Mouse (Mus musculus) left cerebral cortex, adult 18-20 months (tissue): ENCODE measurements around the gene Fstl1. TPM values are rescaled to one million over a fixed set of nuclear protein-coding genes. Genes with fewer than 3 reads are reported as not detected.

Experiments used
- DNase-seq, 2 experiments: peaks; one replicate each; pipeline ENCODE4 v3.0.0; 2021 to 2022; ENCODE audit warnings: low spot score in 2 of 2, mixed read lengths in 1 of 2
- total RNA-seq, 2 experiments: library from RNA; stranded (reverse); gene quantifications; 2 replicates each; pipeline ENCODE4 v1.2.3; 2021

Gene Fstl1
- total RNA-seq, 2 experiments from 2014 or later = 27.6 to 27.9 TPM

DNA sequence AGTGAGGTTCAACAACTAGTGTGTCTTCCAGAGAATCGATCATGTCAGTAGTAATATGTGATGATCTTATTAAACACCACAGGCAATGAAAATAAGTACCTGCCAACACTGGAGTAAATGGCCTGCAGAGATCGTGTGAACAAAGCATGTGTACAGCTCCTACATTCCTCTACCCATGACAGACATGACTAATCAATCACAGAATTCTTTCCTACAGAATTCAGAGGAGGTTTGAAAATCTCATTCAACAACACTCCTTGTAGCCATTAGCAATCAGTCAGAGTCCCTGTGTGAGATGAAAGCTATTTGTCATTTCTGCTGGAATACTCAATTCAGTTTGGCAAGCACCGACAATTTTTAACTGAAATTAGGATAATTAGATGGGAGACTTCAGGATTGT lies 7.9 kb downstream of the Fstl1 start:
- no peak for DNase-seq

DNA sequence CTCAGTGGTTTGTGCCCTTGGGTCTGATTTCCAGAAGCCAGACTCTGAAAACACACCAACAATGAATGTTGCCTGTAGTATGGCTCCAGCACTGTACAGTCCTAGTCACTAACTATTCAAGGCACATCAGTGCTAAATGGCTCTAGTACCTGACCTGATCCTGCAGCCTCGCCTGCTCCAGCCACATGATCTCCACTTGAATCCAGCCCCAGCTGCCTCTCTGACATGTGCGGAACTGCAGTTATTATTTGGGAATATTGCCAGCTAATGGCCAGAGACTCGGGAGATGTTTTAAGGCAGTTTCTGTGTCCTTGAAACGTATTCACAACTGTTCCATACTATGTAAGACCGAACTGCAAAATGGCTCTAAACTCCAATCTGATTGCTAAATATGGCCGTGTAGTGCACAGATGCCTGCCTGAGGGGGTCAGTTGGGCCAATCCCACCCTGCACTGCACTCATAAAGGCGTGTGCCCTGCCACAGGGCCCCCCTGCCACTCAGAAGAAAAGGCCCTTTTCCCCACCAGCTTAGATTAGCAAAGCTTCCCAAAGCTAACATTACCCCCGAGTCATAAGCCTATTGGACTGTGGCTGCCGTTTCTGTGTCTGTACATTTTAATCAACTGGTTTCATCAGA lies 11.0 kb downstream of the Fstl1 start:
- no peak for DNase-seq

DNA sequence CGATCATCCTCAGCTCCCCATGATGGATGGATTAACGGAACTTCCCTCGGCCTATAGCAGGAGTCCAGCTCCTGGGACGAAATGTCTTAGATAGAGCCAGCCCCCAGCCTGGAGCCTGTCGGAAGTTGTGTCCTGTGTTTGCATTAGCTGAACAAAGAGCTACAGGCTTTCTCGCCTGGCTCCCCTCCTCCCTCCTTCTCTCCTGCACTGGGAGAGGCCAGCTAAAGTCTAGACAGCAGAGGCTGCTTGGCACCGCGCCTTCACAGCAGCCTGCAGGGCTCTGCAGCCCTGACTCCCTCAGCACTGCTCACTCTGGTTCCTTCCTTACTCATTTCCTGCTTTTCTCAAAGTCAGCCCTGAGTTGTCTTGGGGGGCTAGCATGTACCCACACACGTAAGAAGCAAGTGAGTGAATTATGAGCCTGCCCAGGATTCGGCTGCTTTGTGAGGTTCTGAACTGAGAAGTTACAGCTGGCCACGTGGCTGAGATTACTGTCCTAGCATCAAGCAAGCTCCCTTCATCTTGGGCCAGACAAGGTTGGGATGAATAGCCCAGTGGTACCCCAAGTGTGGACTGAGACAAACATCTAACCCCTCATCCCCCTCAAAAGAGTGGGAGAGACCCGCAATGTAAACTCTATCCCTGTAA lies 11.8 kb downstream of the Fstl1 start:
- DNase-seq = peak; percentile 34

DNA sequence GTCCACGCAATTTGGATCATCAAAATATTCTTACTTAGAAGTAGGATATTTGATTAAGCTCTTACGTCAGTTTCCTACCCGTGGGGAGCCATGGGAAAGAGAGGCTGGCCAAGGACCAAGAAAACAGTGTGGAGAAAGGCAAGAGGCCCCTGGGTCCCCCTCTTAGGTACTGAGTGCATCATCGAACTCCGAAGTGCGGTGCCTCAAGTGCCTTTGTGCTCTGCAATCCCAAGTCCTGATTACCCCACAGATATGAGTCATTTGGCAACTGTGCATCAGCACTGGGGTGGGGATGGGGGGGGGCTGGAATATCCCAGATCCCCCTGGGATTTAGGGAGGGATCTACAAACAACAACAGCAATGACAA lies 12.3 kb downstream of the Fstl1 start:
- DNase-seq = no peak

GRCm38 (mm10) chr16:37789394-37789920 lies 12.8 kb downstream of the Fstl1 start:
- DNase-seq = no peak

GRCm38 (mm10) chr16:37790008-37790780 lies 13.5 kb downstream of the Fstl1 start:
- no peak for DNase-seq

DNA sequence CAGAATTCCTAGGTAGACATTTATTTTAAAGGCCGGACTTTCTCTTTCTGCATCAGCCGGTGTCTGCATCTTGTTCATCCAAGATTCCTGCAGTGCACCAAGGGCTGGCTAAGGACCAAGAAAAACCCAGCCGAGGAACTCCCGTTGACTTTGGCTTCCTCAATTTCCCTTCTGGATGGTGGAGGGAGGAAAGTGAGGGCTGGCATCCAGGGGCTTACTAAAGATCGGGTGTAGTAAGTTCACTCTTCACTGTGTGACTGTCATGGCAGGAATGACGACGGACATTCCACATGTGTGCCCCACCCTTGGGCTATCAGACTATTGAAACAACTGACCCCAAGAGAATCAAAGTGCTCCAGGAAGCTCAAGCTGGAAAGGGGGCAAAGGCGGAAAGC lies 14.1 kb downstream of the Fstl1 start:
- no peak for DNase-seq

GRCm38 (mm10) chr16:37795651-37796150 lies 19.0 kb downstream of the Fstl1 start:
- DNase-seq = no peak

DNA sequence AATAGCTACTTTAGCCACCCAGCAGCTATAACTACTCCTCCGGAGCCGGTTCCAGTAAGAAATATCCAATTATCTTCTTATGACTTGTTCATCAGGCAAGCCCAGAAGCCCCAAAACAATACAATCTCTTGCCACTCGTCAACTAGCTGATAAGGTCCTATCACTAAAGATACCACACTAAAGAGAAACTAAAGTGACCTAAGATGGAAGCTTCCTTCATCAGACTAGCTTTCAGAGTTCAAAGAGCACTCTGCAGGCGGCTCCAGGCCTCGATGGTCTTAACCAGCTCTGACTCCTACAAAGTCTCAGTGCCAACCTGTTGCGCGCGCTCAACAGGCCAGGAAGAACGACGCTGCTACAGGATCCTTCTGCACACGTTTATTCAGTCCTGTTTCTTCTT lies 19.6 kb downstream of the Fstl1 start:
- DNase-seq = no peak

DNA sequence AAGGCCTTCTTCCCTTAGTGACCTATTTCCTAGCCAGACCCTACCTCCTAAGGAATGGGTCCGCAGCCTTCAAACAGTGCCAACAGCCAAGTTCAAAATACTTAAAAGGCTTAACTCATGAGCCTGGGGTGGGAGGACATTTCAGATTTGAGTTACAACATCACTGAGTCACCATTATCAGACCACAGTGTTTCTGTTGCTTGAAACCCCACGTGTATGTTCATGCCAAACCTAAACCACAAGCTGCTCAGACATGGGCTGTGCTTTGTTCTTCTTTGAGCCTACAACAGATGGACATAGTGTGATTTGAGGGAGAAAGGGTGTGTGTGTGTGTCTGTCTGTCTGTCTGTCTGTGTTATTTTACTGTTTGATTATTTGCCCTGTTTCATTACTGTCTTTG lies 24.4 kb downstream of the Fstl1 start:
- no peak for DNase-seq

DNA sequence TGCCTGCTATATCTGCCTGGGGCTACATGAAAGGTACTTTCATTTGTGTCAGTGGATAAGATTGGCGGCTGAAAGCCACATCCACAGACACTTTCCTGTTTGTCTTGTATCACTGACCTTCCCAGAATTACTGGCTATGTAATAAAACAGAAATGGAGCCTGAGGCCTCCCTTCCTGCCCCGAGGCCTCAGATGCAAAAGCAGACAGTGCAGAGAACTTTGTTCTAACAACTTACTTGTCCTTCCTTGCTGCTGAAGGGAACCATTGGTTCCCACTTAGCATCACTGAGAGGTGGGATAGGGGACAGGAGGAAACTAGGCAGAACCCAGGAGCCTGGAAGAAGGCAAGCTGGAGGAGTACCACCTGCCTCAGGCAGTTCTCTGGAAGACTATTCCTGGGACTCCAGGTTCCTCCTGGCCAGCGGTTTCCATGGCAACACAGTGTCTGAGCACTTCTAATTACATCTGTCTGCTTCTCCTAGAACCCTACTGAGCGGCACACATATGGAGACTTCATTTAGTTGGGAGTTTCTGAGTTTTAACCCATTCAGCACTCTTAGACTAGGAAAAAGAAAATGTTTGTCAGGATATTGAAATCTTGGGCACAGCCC lies 26.1 kb downstream of the Fstl1 start:
- DNase-seq = peak; percentile 54 to 55

DNA sequence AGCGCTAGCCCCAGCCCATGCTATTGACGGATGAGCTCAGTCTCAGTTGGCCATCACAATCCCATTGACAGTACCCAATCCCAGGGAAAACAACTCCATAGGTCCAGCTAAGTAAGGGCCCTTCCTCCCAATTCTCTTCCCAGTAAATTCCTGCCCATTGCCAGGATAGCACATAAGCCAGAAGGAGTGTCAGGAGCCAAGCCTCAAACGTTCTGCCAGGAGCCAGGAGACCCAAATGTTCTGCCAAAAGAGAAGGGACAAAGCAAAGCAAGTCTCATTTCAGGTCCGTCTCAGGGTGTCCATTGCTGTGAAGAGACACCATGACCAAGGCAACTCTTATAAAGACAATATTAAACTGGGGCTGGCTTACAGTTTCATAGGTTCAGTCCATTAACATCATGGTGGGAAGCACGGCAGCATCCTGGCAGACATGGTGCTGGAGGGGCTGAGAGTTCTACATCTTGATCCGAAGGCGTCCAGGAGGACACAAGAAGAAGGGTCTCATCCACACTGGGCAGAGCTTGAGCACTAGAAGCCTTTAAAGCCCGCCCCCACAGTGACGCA lies 26.8 kb downstream of the Fstl1 start:
- no peak for DNase-seq

DNA sequence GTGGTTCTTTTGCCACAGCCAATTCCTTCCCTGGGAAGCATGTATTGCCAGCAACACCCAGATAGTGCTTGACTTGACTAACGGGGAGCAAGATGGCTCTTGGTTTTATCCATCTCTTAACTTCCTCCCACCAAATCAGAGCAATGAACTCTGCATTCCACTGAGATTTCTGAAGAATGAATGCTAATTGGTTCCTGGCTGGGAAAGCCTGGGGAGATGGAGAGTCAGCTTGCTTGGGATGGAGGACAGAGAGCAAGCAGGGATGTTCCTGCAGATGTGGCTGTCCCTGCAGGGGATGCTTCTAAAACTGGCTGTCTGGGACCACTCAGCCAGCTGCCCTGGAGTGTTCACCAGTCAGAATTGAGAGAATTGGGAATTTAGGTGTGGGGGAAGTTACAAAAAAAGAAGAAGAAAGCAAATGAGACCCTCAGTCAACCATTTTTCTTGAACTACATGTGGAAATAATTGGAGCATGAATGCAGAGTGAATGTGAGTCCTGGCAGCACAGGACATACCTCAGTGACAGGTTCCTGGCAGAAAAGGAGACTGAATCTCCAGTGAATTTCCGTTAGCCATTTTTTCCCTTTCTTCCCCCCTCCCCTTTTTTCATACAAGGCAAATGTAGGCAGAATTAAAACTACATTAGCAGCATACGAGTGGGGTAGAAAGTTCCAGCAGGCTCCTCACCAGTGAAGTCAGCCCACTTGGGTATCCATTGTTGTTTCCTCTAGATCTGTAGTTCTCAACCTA lies 29.2 kb downstream of the Fstl1 start:
- no peak for DNase-seq

GRCm38 (mm10) chr16:37807269-37807668 lies 30.6 kb downstream of the Fstl1 start:
- DNase-seq = no peak

DNA sequence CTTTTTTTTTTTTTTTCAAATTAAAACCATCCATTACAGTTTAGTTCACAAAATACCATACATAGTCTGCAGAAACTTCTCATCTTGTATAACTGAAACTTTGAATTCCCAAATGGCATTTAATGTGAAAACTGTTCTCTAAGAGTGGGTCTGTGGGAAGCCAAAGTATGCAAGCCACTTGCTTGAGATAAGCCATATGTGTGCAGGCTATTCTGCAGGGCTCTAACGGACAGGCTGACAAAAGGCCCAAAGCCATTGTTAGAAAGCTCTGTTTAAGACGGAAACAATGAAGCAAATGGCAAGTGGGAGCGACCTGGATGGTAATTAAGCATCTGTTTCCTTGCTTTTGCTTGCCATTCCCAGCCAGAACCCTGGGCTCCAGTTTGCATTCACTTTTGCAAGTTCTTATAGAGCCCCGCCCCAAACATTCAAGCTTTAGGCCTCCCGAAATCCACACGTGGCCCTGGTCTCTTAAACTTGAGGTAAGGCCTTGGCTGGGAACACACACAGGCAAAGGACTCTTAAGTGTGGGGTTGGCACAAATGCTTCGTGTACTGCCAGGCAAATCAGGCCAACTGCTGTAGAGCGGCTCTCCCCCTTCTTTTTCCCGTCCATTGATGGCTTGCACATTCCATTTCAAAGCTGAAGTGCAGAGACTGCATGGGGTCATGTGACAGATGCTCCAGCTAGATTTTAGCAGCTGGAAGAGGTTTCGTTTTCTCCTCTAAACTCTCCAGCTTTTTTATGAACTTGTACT lies 32.4 kb downstream of the Fstl1 start:
- no peak for DNase-seq

GRCm38 (mm10) chr16:37809623-37809992 lies 32.9 kb downstream of the Fstl1 start:
- no peak for DNase-seq

- DNase-seq = no peak
These were observed 35.2 kb downstream of the Fstl1 start for GRCm38 (mm10) chr16:37811874-37812273.

- peak; percentile 49 to 66 for DNase-seq
These were observed 35.8 kb downstream of the Fstl1 start for GRCm38 (mm10) chr16:37812474-37812886.

- DNase-seq = no peak
These were observed 37.2 kb downstream of the Fstl1 start for GRCm38 (mm10) chr16:37813691-37814382.
